Mouse (Mus musculus): ENCODE measurements around the gene B230217C12Rik. TPM values are rescaled to one million over a fixed set of nuclear protein-coding genes. Genes with fewer than 3 reads are reported as not detected.
A peak's percentile ranks its signal among the peaks of the same experiment; 100 is the strongest.

B230217C12Rik gene
- 8.2 and 8.3 TPM in 2 replicates for polyA plus RNA-seq (2014; fragmentation: Nextera tagmentation; extraction: Ambion mirVana)

DNA sequence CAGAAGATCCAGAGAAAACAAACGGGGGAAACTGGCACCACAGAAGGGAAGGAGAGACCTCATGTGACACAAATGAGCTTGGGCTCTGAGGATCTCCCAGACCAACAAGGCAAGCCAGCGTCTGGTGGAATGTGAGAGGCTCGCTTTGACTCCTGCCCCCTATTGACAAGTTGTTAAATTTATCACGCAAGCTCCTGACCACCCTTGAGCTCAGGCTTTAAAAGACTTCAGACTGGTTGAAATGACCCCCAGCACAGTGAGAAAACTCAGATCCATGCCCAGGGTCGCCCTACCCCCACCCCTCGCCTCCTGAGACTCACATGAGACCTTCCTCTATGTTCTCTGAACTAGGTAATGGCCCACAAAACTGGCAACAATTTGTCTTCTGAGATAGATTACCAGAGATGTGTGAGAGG is at the start of gene B230217C12Rik:
TSS of gene B230217C12Rik (plus strand) at position 242 of the 416 bp plus-strand sequence.
- Histone ChIP-seq H3K9ac (ENCODE audit: low read depth, low read length) (peak within 1 kb of the TSS; percentile 50), H3K27me3 (ENCODE audit: control insufficient read depth, insufficient read depth, low read length) (no peaks in the 10 kb centered on the region), H3K27ac (ENCODE audit: low read depth, low read length) (peak within 1 kb of the TSS; percentile 71), H3K4me1 (ENCODE audit: control insufficient read depth, insufficient read depth, low read length) (peaks cover 3% of the 10 kb centered on the region; the same call in 1 of the 2 replicates), H3K4me3 (ENCODE audit: low read depth, low read length) (peak within 1 kb of the TSS; percentile 53), H3K36me3 (ENCODE audit: control insufficient read depth, insufficient read depth, low read length) (peaks cover 9% of the 10 kb centered on the region; the same call in 1 of the 2 replicates), H3K4me2 (peak within 1 kb of the TSS; percentile 70), H3K9me3 (replicated peaks; ENCODE audit: control insufficient read depth, low read length) (no peaks in the 10 kb centered on the region)
- ATAC-seq (replicated peaks; ENCODE audit: insufficient number of reproducible peaks, low FRiP score, low TSS enrichment), result peak; percentile 42; the same call in 1 of the 2 replicates
- WGBS (ENCODE audit: insufficient replicate concordance), result 2% methylated on average over 6 of the region's 6 CpGs

DNA sequence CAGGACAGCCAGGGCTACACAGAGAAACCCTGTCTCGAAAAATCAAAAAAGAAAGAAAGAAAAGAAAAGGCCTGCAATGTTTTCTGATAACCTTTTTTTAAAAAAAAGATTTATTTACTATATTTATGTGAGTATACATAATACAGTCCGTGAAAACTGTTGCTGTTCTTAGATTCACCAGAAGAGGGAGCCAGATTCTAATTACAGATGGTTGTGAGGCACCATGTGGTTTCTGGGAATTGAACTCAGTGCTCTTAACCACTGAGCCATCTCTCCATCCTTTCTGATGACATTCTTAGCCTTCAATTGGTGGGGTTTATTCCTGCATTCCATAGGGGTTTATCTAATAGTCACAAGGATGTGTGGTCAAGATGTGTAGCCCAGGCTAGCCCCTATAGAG is 47.4 kb upstream of the B230217C12Rik start:
- Histone ChIP-seq H3K4me1 (ENCODE audit: control insufficient read depth, insufficient read depth, low read length) (0 out of 2 replicates have a peak, but pooled peaks cover 4% of the 10 kb centered on the region), H3K27me3 (ENCODE audit: control insufficient read depth, insufficient read depth, low read length) (no peaks in the 10 kb centered on the region), H3K9me3 (replicated peaks; ENCODE audit: control insufficient read depth, low read length) (no peaks in the 10 kb centered on the region), H3K4me2 (no peak overlapping the region), H3K36me3 (ENCODE audit: control insufficient read depth, insufficient read depth, low read length) (no peaks in the 10 kb centered on the region), H3K9ac (ENCODE audit: low read depth, low read length) (no peak overlapping the region), H3K4me3 (ENCODE audit: low read depth, low read length) (no peak overlapping the region), H3K27ac (ENCODE audit: low read depth, low read length) (no peak overlapping the region)
- WGBS (ENCODE audit: insufficient replicate concordance), result 3% methylated on average over 2 of the region's 2 CpGs
- ATAC-seq (replicated peaks; ENCODE audit: insufficient number of reproducible peaks, low FRiP score, low TSS enrichment), result no peak

DNA sequence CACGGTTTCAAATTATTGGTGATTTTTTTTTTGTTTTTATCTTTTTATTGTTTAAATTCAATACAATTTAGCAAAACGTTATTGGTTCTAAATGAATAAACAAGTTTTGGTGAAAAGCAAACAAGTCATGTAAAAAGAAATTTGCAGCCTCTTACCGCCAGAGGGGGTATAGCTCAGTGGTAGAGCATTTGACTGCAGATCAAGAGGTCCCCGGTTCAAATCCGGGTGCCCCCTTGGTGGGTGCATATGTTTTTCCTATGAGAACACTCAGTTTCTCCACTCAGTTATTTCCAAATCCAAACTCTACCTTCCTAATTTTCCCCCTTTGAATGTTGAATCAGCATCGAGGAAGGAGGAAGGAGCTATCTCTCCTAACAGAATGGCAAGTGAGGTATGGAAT is 43.7 kb upstream of the B230217C12Rik start:
- no peak overlapping the region for H3K4me3 ChIP-seq (ENCODE audit: low read depth, low read length)
- H3K36me3 ChIP-seq (ENCODE audit: control insufficient read depth, insufficient read depth, low read length), result no peaks in the 10 kb centered on the region
- H3K9ac ChIP-seq (ENCODE audit: low read depth, low read length), result no peak overlapping the region
- 5% methylated on average over 6 of the region's 6 CpGs for WGBS (ENCODE audit: insufficient replicate concordance)
- H3K9me3 ChIP-seq (replicated peaks; ENCODE audit: control insufficient read depth, low read length), result no peaks in the 10 kb centered on the region
- ATAC-seq (replicated peaks; ENCODE audit: insufficient number of reproducible peaks, low FRiP score, low TSS enrichment), result no peak
- no peak overlapping the region for H3K4me2 ChIP-seq
- H3K27ac ChIP-seq (ENCODE audit: low read depth, low read length), result no peak overlapping the region
- peaks cover 15% of the 10 kb centered on the region for H3K4me1 ChIP-seq (ENCODE audit: control insufficient read depth, insufficient read depth, low read length)
- H3K27me3 ChIP-seq (ENCODE audit: control insufficient read depth, insufficient read depth, low read length), result no peaks in the 10 kb centered on the region

DNA sequence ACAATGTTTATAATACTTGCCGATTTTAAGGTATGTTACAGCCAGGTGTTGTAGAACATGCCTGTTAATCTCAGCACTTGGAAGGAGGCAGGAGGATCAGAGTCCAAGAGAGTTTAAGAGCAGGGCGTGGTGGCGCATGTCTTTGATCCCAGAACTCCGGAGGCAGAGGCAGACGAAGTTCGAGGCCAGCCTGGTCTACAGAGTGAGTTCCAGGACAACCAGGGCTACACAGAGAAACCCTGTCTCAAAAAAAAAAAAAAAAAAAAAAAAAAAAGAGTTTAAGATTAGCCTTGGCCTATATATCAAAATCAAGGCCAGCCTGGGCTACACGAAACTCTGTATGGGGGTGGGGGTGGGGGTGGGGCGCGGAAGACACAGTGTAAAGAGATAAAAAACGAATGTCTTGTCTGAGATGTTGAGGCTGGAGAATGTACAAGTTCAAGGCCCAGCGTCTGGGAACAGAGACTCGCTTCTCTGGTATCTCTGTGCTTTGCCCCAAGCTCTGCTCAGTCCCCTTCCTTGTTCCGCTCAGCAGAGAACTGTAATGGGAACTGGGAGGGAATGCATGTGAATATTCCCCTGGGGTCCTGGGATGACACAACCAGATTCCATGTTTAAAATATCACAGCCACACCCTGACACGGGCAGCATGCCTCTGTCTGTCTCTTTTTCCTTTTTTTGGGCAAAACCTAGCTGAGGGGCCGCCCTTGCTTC is 43.1 kb upstream of the B230217C12Rik start:
- H3K4me2 ChIP-seq, result peak overlapping the region; percentile 91
- H3K36me3 ChIP-seq (ENCODE audit: control insufficient read depth, insufficient read depth, low read length), result no peaks in the 10 kb centered on the region; the same call in 1 of the 2 replicates
- H3K27ac ChIP-seq (ENCODE audit: low read depth, low read length), result no peak overlapping the region
- no peak overlapping the region for H3K4me3 ChIP-seq (ENCODE audit: low read depth, low read length)
- no peak overlapping the region for H3K9ac ChIP-seq (ENCODE audit: low read depth, low read length)
- WGBS (ENCODE audit: insufficient replicate concordance), result 57% methylated on average over 15 of the region's 15 CpGs
- H3K27me3 ChIP-seq (ENCODE audit: control insufficient read depth, insufficient read depth, low read length), result no peaks in the 10 kb centered on the region
- no peaks in the 10 kb centered on the region for H3K9me3 ChIP-seq (replicated peaks; ENCODE audit: control insufficient read depth, low read length)
- H3K4me1 ChIP-seq (ENCODE audit: control insufficient read depth, insufficient read depth, low read length), result peaks cover 19% of the 10 kb centered on the region
- no peak for ATAC-seq (replicated peaks; ENCODE audit: insufficient number of reproducible peaks, low FRiP score, low TSS enrichment)

DNA sequence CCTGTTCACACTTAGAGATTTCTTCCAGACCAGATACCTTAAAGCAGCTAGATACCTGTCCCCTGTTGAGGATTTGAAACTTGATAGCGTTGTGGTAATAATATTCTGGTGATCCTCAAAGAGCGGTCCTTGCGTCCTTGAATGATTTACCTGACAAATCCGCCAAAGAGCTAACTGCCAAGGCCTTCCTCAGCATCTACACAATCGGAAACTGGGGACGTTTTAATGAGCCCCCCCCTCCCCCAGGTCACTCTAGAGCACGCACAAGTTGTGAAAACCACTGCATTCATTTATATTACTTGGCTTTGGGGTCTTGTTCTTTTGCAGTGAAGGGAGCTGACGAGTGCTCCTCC is 42.5 kb upstream of the B230217C12Rik start:
- no peak overlapping the region for H3K27ac ChIP-seq (ENCODE audit: low read depth, low read length)
- H3K36me3 ChIP-seq (ENCODE audit: control insufficient read depth, insufficient read depth, low read length), result no peaks in the 10 kb centered on the region; the same call in 1 of the 2 replicates
- ATAC-seq (replicated peaks; ENCODE audit: insufficient number of reproducible peaks, low FRiP score, low TSS enrichment), result no peak
- no peak overlapping the region for H3K9ac ChIP-seq (ENCODE audit: low read depth, low read length)
- no peaks in the 10 kb centered on the region for H3K27me3 ChIP-seq (ENCODE audit: control insufficient read depth, insufficient read depth, low read length)
- peak overlapping the region; percentile 82; the same call in 1 of the 2 replicates for H3K4me3 ChIP-seq (ENCODE audit: low read depth, low read length)
- WGBS (ENCODE audit: insufficient replicate concordance), result 35% methylated on average over 8 of the region's 8 CpGs
- no peaks in the 10 kb centered on the region for H3K9me3 ChIP-seq (replicated peaks; ENCODE audit: control insufficient read depth, low read length)
- H3K4me2 ChIP-seq, result peak overlapping the region; percentile 91
- peaks cover 22% of the 10 kb centered on the region for H3K4me1 ChIP-seq (ENCODE audit: control insufficient read depth, insufficient read depth, low read length)

DNA sequence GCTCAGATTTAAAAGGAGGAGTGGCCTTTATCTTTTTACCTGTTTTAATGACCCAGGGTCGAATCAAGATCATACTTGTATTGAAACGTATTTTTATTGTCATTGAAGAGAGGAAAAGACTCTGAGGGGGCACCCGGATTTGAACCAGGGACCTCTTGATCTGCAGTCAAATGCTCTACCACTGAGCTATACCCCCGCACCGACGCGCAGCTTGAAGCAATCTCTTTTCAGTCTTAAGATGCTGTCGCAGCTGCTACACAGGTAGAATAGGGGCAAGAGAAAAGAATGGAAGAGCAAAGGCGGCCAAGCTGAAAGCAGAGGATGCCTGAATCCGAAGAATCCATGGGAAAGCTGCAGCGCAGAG is 41.8 kb upstream of the B230217C12Rik start, which contains the start of gene Lasp1:
TSS of gene Lasp1 (plus strand) at position 219 of the 364 bp plus-strand sequence.
- no peaks in the 10 kb centered on the region for H3K27me3 ChIP-seq (ENCODE audit: control insufficient read depth, insufficient read depth, low read length)
- ATAC-seq (replicated peaks; ENCODE audit: insufficient number of reproducible peaks, low FRiP score, low TSS enrichment), result peak; percentile 20; the same call in 1 of the 2 replicates

DNA sequence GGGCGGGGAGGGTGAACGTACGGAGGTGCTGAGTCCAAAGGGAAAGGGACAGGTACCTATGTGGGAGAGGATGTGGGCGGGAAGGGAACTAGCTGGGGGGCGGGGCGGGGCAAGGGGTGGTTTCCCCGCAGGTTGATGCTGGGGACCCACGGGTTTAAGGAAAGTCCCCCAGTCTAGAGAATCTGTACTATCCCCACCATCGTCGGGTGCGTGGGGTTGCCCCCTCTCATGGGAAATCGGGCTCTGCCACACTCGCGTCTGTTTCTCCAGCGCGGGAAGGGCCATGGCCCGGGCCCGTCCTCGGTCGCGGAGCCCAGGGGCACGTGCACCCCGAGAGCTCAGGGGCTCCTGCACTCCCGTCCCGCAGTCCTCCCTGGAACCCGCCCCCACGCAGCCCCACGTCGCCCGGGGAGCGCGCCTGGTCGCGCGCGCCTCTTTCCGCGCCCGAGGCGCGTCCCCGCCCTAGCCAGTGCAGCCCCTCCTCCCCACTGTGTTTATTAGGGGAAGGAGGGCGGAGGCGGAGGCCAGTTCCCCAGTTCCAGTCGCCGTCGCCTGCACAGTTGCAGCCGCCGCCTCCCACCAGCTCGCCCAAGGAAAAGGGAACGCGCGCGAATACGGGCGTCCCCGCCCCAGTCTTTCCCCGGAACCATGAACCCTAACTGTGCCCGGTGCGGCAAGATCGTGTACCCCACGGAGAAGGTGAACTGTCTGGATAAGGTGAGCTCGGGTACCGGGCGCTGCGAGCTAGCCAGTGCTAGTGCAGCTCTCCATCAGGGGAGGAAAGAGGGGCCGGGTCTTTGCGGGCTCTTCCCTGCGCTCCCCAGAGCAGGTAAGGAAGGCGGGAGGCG is 41.2 kb upstream of the B230217C12Rik start:
- Histone ChIP-seq H3K9ac (ENCODE audit: low read depth, low read length) (peak overlapping the region; percentile 79), H3K27me3 (ENCODE audit: control insufficient read depth, insufficient read depth, low read length) (no peaks in the 10 kb centered on the region), H3K36me3 (ENCODE audit: control insufficient read depth, insufficient read depth, low read length) (no peaks in the 10 kb centered on the region; the same call in 1 of the 2 replicates), H3K9me3 (replicated peaks; ENCODE audit: control insufficient read depth, low read length) (no peaks in the 10 kb centered on the region), H3K27ac (ENCODE audit: low read depth, low read length) (peak overlapping the region; percentile 93), H3K4me3 (ENCODE audit: low read depth, low read length) (peak overlapping the region; percentile 82), H3K4me1 (ENCODE audit: control insufficient read depth, insufficient read depth, low read length) (peaks cover 30% of the 10 kb centered on the region), H3K4me2 (peak overlapping the region; percentile 91)
- ATAC-seq (replicated peaks; ENCODE audit: insufficient number of reproducible peaks, low FRiP score, low TSS enrichment), result peak; percentile 77
- WGBS (ENCODE audit: insufficient replicate concordance), result under 1% methylated on average over 69 of the region's 71 CpGs

More for the DNA sequence above, 41.8 kb upstream of the B230217C12Rik start, which contains the start of gene Lasp1:
- no peaks in the 10 kb centered on the region; the same call in 1 of the 2 replicates for H3K36me3 ChIP-seq (ENCODE audit: control insufficient read depth, insufficient read depth, low read length)
- 2% methylated on average over 11 of the region's 11 CpGs for WGBS (ENCODE audit: insufficient replicate concordance)
- H3K9me3 ChIP-seq (replicated peaks; ENCODE audit: control insufficient read depth, low read length), result no peaks in the 10 kb centered on the region
- peak within 1 kb of the TSS; percentile 82 for H3K4me3 ChIP-seq (ENCODE audit: low read depth, low read length)
- H3K27ac ChIP-seq (ENCODE audit: low read depth, low read length), result peak within 1 kb of the TSS; percentile 93
- H3K4me1 ChIP-seq (ENCODE audit: control insufficient read depth, insufficient read depth, low read length), result peaks cover 24% of the 10 kb centered on the region
- H3K9ac ChIP-seq (ENCODE audit: low read depth, low read length), result peak within 1 kb of the TSS; percentile 79
- peak within 1 kb of the TSS; percentile 91 for H3K4me2 ChIP-seq

DNA sequence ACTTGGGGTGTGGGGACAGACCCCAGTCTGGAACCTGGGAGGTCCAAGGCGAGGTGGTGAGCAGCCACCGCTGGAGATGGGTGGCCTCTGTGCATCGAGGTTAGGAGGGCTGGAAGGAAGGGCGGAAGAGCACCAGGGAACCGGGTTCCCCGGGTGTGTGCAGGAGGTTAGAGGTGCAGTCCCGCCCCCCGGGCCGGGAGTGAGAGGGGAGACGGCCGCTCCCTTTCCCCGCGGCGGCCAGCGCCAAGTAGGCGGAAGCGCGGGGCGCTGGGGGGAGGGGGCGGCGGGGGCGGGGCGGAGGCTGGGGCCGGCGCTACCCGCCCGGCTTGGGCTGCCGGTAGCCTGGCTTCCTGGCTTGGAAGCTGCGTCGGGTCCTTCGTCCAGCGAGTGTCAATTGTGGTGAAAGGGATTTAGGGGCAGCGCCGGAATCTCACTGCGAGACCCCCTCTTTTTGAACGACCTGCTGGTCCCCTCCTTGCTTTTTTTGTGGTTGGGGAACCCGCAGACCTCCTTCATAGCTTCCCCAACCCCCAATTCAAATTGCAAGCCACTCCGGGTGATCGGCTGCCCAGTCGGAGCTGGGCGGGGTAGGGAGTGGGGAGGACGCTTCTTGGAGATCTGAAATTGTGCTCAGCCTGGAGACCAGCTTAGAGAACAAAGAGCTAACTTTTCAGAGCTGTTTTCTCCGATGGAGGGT is 40.4 kb upstream of the B230217C12Rik start:
- peak; percentile 56; the same call in 1 of the 2 replicates for ATAC-seq (replicated peaks; ENCODE audit: insufficient number of reproducible peaks, low FRiP score, low TSS enrichment)
- Histone ChIP-seq H3K27ac (ENCODE audit: low read depth, low read length) (peak overlapping the region; percentile 93), H3K36me3 (ENCODE audit: control insufficient read depth, insufficient read depth, low read length) (no peaks in the 10 kb centered on the region; the same call in 1 of the 2 replicates), H3K27me3 (ENCODE audit: control insufficient read depth, insufficient read depth, low read length) (no peaks in the 10 kb centered on the region), H3K9ac (ENCODE audit: low read depth, low read length) (peak overlapping the region; percentile 79), H3K4me2 (peak overlapping the region; percentile 91), H3K9me3 (replicated peaks; ENCODE audit: control insufficient read depth, low read length) (no peaks in the 10 kb centered on the region), H3K4me1 (ENCODE audit: control insufficient read depth, insufficient read depth, low read length) (peaks cover 38% of the 10 kb centered on the region), H3K4me3 (ENCODE audit: low read depth, low read length) (peak overlapping the region; percentile 82)
- WGBS (ENCODE audit: insufficient replicate concordance), result under 1% methylated on average over 30 of the region's 43 CpGs
